Mouse (Mus musculus) neural tube, embryonic 10.5 days (tissue): Measurements from ENCODE around the gene Nod2.
"Not testable (repeated sequence)": the region's sequence is repeated elsewhere in the genome, so short reads cannot be mapped to it uniquely, and the experiment has no call there.

Experiments used
- DNase-seq: peaks from one replicate; pipeline ENCODE4 v3.0.0-alpha.2; 2017; ENCODE audit warnings: low spot score; ENCODE audit errors: extremely low spot score

Gene Nod2

GRCm38 (mm10) chr8:88631081-88631480 lies 16.0 kb upstream of the Nod2 start:
- no peak for DNase-seq

GRCm38 (mm10) chr8:88633343-88633765 lies 13.8 kb upstream of the Nod2 start:
- no peak for DNase-seq

- DNase-seq = no peak
These were observed 11.4 kb upstream of the Nod2 start, which contains the start of gene Snx20 for GRCm38 (mm10) chr8:88635474-88636397. Gene Snx20 (minus strand): TSS chr8:88636128.

- no peak for DNase-seq
These were observed 9.8 kb upstream of the Nod2 start for GRCm38 (mm10) chr8:88637092-88638000.

GRCm38 (mm10) chr8:88638908-88639307 lies 8.2 kb upstream of the Nod2 start:
- DNase-seq = no peak

- DNase-seq = no peak
These were observed 4.2 kb upstream of the Nod2 start for GRCm38 (mm10) chr8:88642734-88643564.

GRCm38 (mm10) chr8:88648322-88648721 lies 1.2 kb downstream of the Nod2 start:
- DNase-seq = no peak

GRCm38 (mm10) chr8:88650016-88650708 lies 3.0 kb downstream of the Nod2 start:
- DNase-seq = no peak

- DNase-seq = not testable (repeated sequence)
These were observed 4.0 kb downstream of the Nod2 start for GRCm38 (mm10) chr8:88651122-88651521.

GRCm38 (mm10) chr8:88655334-88655733 lies 8.2 kb downstream of the Nod2 start:
- no peak for DNase-seq

GRCm38 (mm10) chr8:88659873-88660272 lies 12.8 kb downstream of the Nod2 start:
- DNase-seq = no peak

GRCm38 (mm10) chr8:88662401-88662821 lies 15.3 kb downstream of the Nod2 start:
- no peak for DNase-seq

- DNase-seq = no peak
These were observed 17.0 kb downstream of the Nod2 start for GRCm38 (mm10) chr8:88664121-88664520.

- DNase-seq = no peak
These were observed 17.8 kb downstream of the Nod2 start for GRCm38 (mm10) chr8:88664947-88665346.

GRCm38 (mm10) chr8:88666435-88666834 lies 19.3 kb downstream of the Nod2 start:
- DNase-seq = no peak

GRCm38 (mm10) chr8:88668400-88669086 lies 21.4 kb downstream of the Nod2 start:
- DNase-seq = no peak

GRCm38 (mm10) chr8:88670782-88671181 lies 23.7 kb downstream of the Nod2 start:
- DNase-seq = no peak

- DNase-seq = no peak
These were observed 24.5 kb downstream of the Nod2 start for GRCm38 (mm10) chr8:88671575-88671974.

- DNase-seq = no peak
These were observed 26.7 kb downstream of the Nod2 start for GRCm38 (mm10) chr8:88673859-88674258.
